Mouse (Mus musculus): ENCODE data around the gene Gm44502.

Gm44502 gene

GRCm38 (mm10) chr15:89453865-89454478, 24.5 kb upstream of the Gm44502 start, which contains the start of gene Mapk8ip2:
Gene Mapk8ip2 (plus strand): TSS chr15:89453913.
- no peak for DNase-seq (ENCODE audit: low read depth, low spot score)

- no peak for DNase-seq (ENCODE audit: low read depth, low spot score)
Measured at GRCm38 (mm10) chr15:89452906-89453864, 23.7 kb upstream of the Gm44502 start.

GRCm38 (mm10) chr15:89442486-89443070, 13.1 kb upstream of the Gm44502 start:
- no peak for DNase-seq (ENCODE audit: low read depth, low spot score)

GRCm38 (mm10) chr15:89435878-89436277, 6.4 kb upstream of the Gm44502 start:
- no peak for DNase-seq (ENCODE audit: low read depth, low spot score)

GRCm38 (mm10) chr15:89434136-89434535, 4.6 kb upstream of the Gm44502 start:
- no peak for DNase-seq (ENCODE audit: low read depth, low spot score)

GRCm38 (mm10) chr15:89432946-89433345, 3.5 kb upstream of the Gm44502 start:
- DNase-seq (ENCODE audit: low read depth, low spot score) = no peak

- DNase-seq (ENCODE audit: low read depth, low spot score) = no peak
Measured at GRCm38 (mm10) chr15:89431806-89432205, 2.3 kb upstream of the Gm44502 start.

GRCm38 (mm10) chr15:89431271-89431670, 1.8 kb upstream of the Gm44502 start:
- no peak for DNase-seq (ENCODE audit: low read depth, low spot score)

GRCm38 (mm10) chr15:89430771-89431170, 1.3 kb upstream of the Gm44502 start:
- DNase-seq (ENCODE audit: low read depth, low spot score) = peak; percentile 63

- DNase-seq (ENCODE audit: low read depth, low spot score) = peak; percentile 78
Measured at GRCm38 (mm10) chr15:89430341-89430740, 845 bp upstream of the Gm44502 start.

- no peak for DNase-seq (ENCODE audit: low read depth, low spot score)
Measured at GRCm38 (mm10) chr15:89428821-89429351, 610 bp downstream of the Gm44502 start.

- no peak for DNase-seq (ENCODE audit: low read depth, low spot score)
Measured at GRCm38 (mm10) chr15:89428136-89428790, 1.2 kb downstream of the Gm44502 start.

GRCm38 (mm10) chr15:89426716-89427115, 2.8 kb downstream of the Gm44502 start:
- no peak for DNase-seq (ENCODE audit: low read depth, low spot score)

- DNase-seq (ENCODE audit: low read depth, low spot score) = no peak
Measured at GRCm38 (mm10) chr15:89425711-89426121, 3.8 kb downstream of the Gm44502 start, which contains the start of gene Cpt1b. Gene Cpt1b (minus strand): TSS chr15:89425863.

- no peak for DNase-seq (ENCODE audit: low read depth, low spot score)
Measured at GRCm38 (mm10) chr15:89424621-89425020, 4.9 kb downstream of the Gm44502 start.

GRCm38 (mm10) chr15:89421938-89422337, 7.6 kb downstream of the Gm44502 start:
- DNase-seq (ENCODE audit: low read depth, low spot score) = no peak

- DNase-seq (ENCODE audit: low read depth, low spot score) = no peak
Measured at GRCm38 (mm10) chr15:89415282-89415681, 14.2 kb downstream of the Gm44502 start.

- DNase-seq (ENCODE audit: low read depth, low spot score) = no peak
Measured at GRCm38 (mm10) chr15:89410118-89410517, 19.4 kb downstream of the Gm44502 start, which contains the start of gene Syce3. Gene Syce3 (minus strand): TSS chr15:89410503.

- DNase-seq (ENCODE audit: low read depth, low spot score) = no peak
Measured at GRCm38 (mm10) chr15:89406691-89407090, 22.8 kb downstream of the Gm44502 start.

- no peak for DNase-seq (ENCODE audit: low read depth, low spot score)
Measured at GRCm38 (mm10) chr15:89404831-89405623, 24.5 kb downstream of the Gm44502 start.
